Mouse (Mus musculus) 3T3-L1 (cell line): ENCODE measurements around the gene Slc9a9.

Experiments
- DNase-seq: peaks from one replicate; pipeline ENCODE4 v3.0.0-alpha.2; 2015; ENCODE audit warnings: low read depth, low spot score

Slc9a9 gene

GRCm38 (mm10) chr9:95072450-95072955 is 402.8 kb downstream of the Slc9a9 start:
- DNase-seq = no peak

- DNase-seq = no peak
Measured at GRCm38 (mm10) chr9:95073691-95074090, 404.0 kb downstream of the Slc9a9 start.

- DNase-seq = no peak
Measured at GRCm38 (mm10) chr9:95075856-95076255, 406.1 kb downstream of the Slc9a9 start.

- DNase-seq = no peak
Measured at GRCm38 (mm10) chr9:95077938-95078337, 408.2 kb downstream of the Slc9a9 start.

GRCm38 (mm10) chr9:95078626-95079025 is 408.9 kb downstream of the Slc9a9 start:
- DNase-seq = no peak

GRCm38 (mm10) chr9:95079951-95080350 is 410.2 kb downstream of the Slc9a9 start:
- no peak for DNase-seq

GRCm38 (mm10) chr9:95086109-95086821 is 416.6 kb downstream of the Slc9a9 start:
- DNase-seq = no peak

GRCm38 (mm10) chr9:95088221-95088620 is 418.5 kb downstream of the Slc9a9 start:
- DNase-seq = no peak

GRCm38 (mm10) chr9:95089050-95089449 is 419.3 kb downstream of the Slc9a9 start:
- no peak for DNase-seq

GRCm38 (mm10) chr9:95096486-95096885 is 426.8 kb downstream of the Slc9a9 start:
- no peak for DNase-seq

- DNase-seq = no peak
Measured at GRCm38 (mm10) chr9:95105768-95106167, 436.1 kb downstream of the Slc9a9 start.

- no peak for DNase-seq
Measured at GRCm38 (mm10) chr9:95109799-95110198, 440.1 kb downstream of the Slc9a9 start.

- no peak for DNase-seq
Measured at GRCm38 (mm10) chr9:95110768-95111167, 441.1 kb downstream of the Slc9a9 start.

GRCm38 (mm10) chr9:95111732-95112131 is 442.0 kb downstream of the Slc9a9 start:
- DNase-seq = no peak

GRCm38 (mm10) chr9:95113157-95114135 is 443.7 kb downstream of the Slc9a9 start:
- no peak for DNase-seq

- no peak for DNase-seq
Measured at GRCm38 (mm10) chr9:95120062-95120461, 450.4 kb downstream of the Slc9a9 start.

GRCm38 (mm10) chr9:95121151-95121835 is 451.6 kb downstream of the Slc9a9 start:
- no peak for DNase-seq

GRCm38 (mm10) chr9:95125683-95126082 is 456.0 kb downstream of the Slc9a9 start:
- no peak for DNase-seq

- no peak for DNase-seq
Measured at GRCm38 (mm10) chr9:95127774-95128173, 458.1 kb downstream of the Slc9a9 start.

GRCm38 (mm10) chr9:95149206-95149729 is 479.6 kb downstream of the Slc9a9 start:
- no peak for DNase-seq

GRCm38 (mm10) chr9:95150096-95150495 is 480.4 kb downstream of the Slc9a9 start:
- no peak for DNase-seq

GRCm38 (mm10) chr9:95150597-95150996 is 480.9 kb downstream of the Slc9a9 start:
- DNase-seq = no peak
